Mouse (Mus musculus) ES-E14 (cell line): ENCODE results near the gene Rnf220.

ENCODE experiments used
- MAFK ChIP-seq: IDR thresholded peaks from 2 replicates; pipeline ENCODE4 v1.6.1; 2014; ENCODE audit warnings: mild to moderate bottlenecking, low read depth, low read length, inconsistent platforms; ENCODE audit not compliant: insufficient read depth
- ZC3H11A ChIP-seq: IDR thresholded peaks from 2 replicates; pipeline ENCODE4 v1.6.1; 2012; ENCODE audit warnings: low read depth, mild to moderate bottlenecking, inconsistent platforms, low read length, borderline replicate concordance
- ZNF384 ChIP-seq: IDR thresholded peaks from 2 replicates; pipeline ENCODE4 v1.6.1; 2012; ENCODE audit warnings: low read depth, low read length, inconsistent platforms

DNA sequence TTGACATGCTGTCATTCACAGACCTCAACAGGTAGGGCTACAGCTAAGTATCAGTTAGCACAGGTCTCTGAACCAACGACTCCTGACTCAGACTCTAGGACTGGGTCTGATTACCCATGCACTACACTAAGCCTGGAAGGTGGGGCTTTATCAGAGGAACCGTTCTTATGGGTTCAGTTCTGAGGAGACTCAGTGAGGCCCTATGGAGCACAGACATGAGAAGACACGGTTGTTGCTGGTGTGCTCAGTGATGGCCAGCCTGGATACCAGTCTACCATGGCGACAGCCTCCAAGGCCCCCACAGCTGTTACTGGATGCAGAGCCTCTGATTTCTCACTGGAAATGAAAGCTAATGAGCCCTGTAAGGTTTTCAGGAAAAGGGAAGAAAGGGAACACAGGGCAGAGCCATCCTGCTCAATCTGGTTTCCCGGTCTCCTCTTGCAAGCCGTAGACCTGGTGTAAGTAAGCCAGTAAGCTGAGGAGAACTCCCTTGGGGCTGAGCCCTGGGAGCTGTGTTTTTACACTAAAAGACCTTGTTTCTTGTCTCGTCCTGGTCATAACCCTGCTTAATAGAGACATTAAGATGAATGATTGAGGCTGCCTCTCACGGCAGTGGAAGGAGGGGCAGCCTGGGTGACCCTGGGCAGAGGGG is 42.6 kb upstream of the Rnf220 start:
- TF ChIP-seq ZNF384 (no peak), ZC3H11A (no peak), MAFK (no peak)
